Mouse (Mus musculus) left cerebral cortex, adult 11 months (tissue): ENCODE results near the gene Osm.

Experiments used
- DNase-seq: peaks from one replicate; pipeline ENCODE4 v3.0.0; 2022; ENCODE audit warnings: low spot score

Osm gene

GRCm38 (mm10) chr11:4216248-4217000 lies 19.8 kb upstream of the Osm start:
- DNase-seq, result no peak

GRCm38 (mm10) chr11:4217914-4218629 lies 18.1 kb upstream of the Osm start, which contains the start of gene Castor1:
Gene Castor1 (plus strand): TSS chr11:4218225.
- DNase-seq, result no peak

- DNase-seq, result no peak
Observed at GRCm38 (mm10) chr11:4218637-4219036, 17.6 kb upstream of the Osm start.

- no peak for DNase-seq
Observed at GRCm38 (mm10) chr11:4219317-4219751, 16.9 kb upstream of the Osm start.

- no peak for DNase-seq
Observed at GRCm38 (mm10) chr11:4219908-4220307, 16.3 kb upstream of the Osm start.

- DNase-seq, result no peak
Observed at GRCm38 (mm10) chr11:4220443-4221400, 15.5 kb upstream of the Osm start.

- no peak for DNase-seq
Observed at GRCm38 (mm10) chr11:4222046-4222950, 13.9 kb upstream of the Osm start.

DNA sequence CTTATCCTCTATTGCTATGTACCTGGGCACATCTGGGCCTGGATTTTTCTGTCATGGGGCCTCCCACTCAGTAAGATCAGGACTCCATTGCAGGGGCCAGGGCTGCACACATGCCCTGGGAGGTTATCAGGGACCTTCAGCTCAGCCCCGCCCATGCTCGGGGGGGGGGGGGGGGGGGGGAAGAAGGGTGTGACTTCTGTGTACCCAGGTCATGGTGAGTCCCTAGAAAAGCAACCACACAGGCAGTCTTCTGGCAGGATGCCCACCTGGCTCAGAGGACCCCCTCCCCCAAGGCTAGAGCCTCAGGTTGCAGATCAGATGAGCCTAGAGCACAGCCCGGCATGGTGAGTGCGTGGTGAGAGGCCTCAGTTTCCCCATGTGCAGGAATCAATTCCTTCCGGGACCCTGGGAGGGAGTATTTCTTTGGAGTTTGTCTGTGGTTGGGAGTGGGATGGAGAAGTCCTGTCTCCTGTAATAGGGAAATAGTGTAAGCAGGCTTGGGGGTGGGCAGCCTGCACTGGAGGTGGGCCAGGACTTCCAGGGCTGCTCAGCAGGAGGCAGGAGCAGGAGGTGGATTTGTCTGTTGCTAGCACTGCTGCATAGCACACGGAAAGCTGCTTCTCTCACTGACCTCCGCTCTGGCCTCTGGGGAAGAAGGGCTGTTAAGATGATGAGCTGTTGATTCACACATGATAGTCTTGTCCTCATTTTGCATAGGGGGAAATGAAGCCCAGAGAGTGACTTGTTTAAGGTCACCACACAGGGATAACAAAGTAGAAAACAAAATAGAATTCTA lies 12.6 kb upstream of the Osm start:
- no peak for DNase-seq

DNA sequence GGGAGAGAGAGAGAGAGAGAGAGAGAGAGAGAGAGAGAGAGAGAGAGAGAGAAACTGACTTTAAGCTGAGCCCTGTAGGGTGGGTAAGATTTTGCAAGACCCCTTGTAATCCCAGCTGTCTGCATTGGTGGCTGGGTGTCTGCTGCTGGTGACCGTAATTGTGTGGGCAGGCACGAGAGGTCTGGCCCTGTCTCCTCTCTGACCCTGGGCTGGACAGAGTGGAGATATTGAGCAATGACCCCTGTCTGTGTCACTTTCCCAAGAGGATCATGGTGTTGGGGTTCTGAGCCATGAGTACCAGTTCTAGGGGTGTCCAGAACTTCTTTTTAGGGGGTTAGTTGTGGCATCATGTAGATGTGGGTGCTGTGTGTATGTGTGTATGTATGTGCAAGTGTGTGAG lies 12.0 kb upstream of the Osm start:
- no peak for DNase-seq

- no peak for DNase-seq
Observed at GRCm38 (mm10) chr11:4226569-4227325, 9.5 kb upstream of the Osm start.

GRCm38 (mm10) chr11:4228463-4228862 lies 7.8 kb upstream of the Osm start:
- no peak for DNase-seq

- no peak for DNase-seq
Observed at GRCm38 (mm10) chr11:4229841-4230240, 6.4 kb upstream of the Osm start.

GRCm38 (mm10) chr11:4231435-4231834 lies 4.8 kb upstream of the Osm start:
- no peak for DNase-seq

DNA sequence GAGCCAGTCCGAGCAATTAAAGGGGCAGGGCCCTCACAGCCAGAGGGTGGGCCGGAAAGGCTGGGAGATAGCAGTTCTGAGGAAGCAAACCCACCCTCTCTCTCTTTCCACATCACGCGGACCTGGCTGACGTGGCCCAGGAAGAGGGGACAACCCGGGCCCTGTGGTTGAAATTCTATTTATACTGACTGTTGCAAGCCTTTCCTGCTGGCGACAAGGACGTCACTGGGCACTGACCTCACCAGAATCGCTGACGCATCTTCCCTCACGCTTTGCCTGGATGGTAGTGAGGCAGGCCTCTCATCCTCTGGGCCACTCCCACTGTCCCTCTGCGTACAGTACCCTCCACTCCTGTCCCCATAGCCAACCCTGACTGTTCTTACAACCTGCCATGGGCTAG lies 3.6 kb upstream of the Osm start:
- DNase-seq, result no peak

DNA sequence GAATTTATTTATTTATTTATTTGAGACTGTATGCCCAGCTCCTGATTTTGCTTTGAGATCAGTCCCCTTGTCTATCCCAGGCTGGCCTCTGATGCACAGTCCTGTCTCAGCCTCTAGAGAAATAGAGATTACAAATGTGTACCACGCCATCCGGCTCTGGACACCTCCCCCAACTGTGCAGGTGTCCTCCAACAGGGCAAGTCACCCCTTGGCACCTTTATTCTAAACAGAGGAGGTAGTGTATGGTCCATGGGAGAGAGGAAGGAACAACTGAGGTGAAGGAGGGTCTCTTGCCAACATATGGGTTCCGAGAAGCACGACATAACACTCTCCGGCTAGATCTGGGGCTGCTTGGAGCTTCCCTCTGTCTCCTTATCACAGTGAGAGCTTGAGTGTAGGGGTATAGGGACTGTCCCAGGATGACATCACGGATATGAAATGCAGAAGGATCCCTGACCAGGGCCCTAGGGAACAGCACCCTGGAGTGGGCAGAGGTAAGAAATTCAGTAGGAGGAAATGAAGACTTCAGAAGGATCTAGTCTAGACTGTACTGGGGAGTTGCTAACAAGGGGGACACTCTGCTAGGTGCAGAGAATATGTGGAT lies 1.1 kb upstream of the Osm start:
- DNase-seq, result no peak

DNA sequence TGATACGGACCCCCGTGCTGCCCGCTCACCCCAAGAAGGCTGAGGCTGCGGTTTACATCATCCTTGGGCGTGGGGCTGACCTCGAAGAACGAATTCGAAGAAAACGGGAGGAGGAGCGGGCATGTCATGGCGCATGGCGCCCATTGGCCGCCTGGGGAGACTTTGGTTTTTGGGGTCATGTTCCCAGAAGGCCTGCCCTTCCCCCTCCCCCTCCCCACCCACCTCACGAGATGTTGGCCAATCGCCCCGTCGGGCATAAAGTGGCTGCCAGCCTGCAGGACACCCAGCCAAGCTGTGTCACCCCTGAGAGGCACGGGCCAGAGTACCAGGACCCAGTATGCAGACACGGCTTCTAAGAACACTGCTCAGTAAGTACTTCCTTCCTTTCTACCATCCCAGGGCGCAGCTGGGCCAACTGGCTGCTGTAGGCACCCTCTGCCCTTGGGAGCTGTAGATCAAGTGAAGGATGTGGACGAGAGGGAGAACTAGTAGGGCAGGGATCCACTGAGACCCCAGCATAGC lies 387 bp downstream of the Osm start:
- DNase-seq, result no peak

DNA sequence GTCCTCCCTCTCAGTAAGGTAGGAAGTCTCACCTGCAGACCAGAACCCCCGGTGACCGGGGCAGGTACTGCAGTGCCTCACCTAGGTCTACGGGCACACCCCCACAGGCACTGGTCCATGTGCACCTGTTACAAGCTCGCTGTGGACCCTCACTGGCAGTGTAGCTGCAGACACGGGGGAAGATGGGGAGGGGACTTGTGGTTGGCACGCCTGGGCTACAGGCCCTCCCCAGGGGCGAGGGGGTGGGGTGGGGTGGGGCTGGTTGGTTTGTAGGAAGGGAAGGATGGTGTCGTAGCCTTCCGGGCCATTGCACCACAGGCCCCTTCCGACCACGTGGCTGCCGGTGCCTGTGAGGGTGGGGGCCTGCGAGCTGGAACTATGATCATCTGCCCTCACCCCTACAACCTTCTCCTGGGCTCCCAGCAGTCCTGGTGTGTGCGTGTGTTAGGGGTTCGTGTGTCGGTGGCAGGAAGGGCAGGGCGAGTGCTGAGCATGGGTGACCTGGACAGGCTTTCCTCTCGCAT lies 1.2 kb downstream of the Osm start:
- DNase-seq, result no peak

GRCm38 (mm10) chr11:4238167-4238566 lies 1.9 kb downstream of the Osm start:
- no peak for DNase-seq

DNA sequence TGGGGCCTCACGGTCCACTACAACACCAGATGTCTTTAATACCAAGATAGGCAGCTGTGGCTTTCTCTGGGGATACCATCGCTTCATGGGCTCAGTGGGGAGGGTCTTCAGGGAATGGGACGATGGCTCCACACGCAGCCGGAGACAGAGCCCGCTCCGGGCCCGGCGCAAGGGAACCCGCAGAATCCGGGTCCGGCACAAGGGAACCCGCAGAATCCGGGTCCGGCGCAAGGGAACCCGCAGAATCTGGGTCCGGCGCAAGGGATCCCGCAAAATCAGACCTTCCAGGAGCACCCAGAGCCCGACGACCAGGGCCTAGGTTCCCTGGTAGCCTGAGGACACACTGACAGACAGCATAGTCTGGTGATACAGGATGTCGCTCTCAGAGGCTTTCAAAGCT lies 3.5 kb downstream of the Osm start:
- no peak for DNase-seq
